Mouse (Mus musculus) liver, adult 2 months (tissue): ENCODE measurements around the gene Olfr898. TPM values are rescaled to one million over a fixed set of nuclear protein-coding genes. Genes with fewer than 3 reads are reported as not detected.

Source experiments
- DNase-seq: peaks from one replicate; pipeline ENCODE4 v3.0.0-alpha.2; 2011; ENCODE audit warnings: low read depth, low spot score; ENCODE audit errors: extremely low read depth
- H3K27ac ChIP-seq: fragments of 200-500 bp; replicated peaks from 2 replicates; pipeline ENCODE4 v1.5.1; 2012; ENCODE audit warnings: low read depth, mild to moderate bottlenecking, control low read depth, inconsistent platforms, low read length; ENCODE audit not compliant: insufficient read depth
- H3K27me3 ChIP-seq: fragments of 200-500 bp; 2 replicates; pipeline ENCODE4 v1.6.1; 2012; ENCODE audit warnings: mild to moderate bottlenecking, moderate library complexity, low read length, inconsistent platforms; ENCODE audit not compliant: control insufficient read depth, insufficient read depth
- H3K36me3 ChIP-seq: fragments of 200-500 bp; 2 replicates; pipeline ENCODE4 v1.6.1; 2012; ENCODE audit warnings: low read length, inconsistent platforms; ENCODE audit not compliant: control insufficient read depth, insufficient read depth
- H3K4me1 ChIP-seq: fragments of 200-500 bp; 2 replicates; pipeline ENCODE4 v1.6.1; 2011; ENCODE audit warnings: low read length; ENCODE audit not compliant: control insufficient read depth, insufficient read depth
- H3K4me3 ChIP-seq: fragments of 200-500 bp; 2 replicates; pipeline ENCODE4 v1.5.1; 2011; ENCODE audit warnings: low read depth, mild to moderate bottlenecking, control low read depth, low read length, moderate library complexity; ENCODE audit not compliant: insufficient read depth
- H3K79me2 ChIP-seq: fragments of 200-500 bp; 2 replicates; pipeline ENCODE4 v1.6.1; 2012; ENCODE audit warnings: inconsistent platforms, mild to moderate bottlenecking, low read length, moderate library complexity; ENCODE audit not compliant: control insufficient read depth, insufficient read depth
- H3K9ac ChIP-seq: fragments of 200-500 bp; 2 replicates; pipeline ENCODE4 v1.6.1; 2012; ENCODE audit warnings: low read depth, mild to moderate bottlenecking, control low read depth, inconsistent platforms, low read length
- CTCF ChIP-seq: fragments of 200-500 bp; IDR thresholded peaks from 2 replicates; pipeline ENCODE4 v1.5.1; 2011; ENCODE audit warnings: low read depth, low read length, control low read depth
- POLR2A ChIP-seq: fragments of 200-500 bp; IDR thresholded peaks from 2 replicates; pipeline ENCODE4 v1.6.1; 2011; ENCODE audit warnings: low read length, control low read depth; ENCODE audit not compliant: insufficient read depth; ENCODE audit errors: extremely low read depth
- WGBS: fragments of 180-500 bp; shearing (Covaris S2); methylation state at CpG from one replicate; pipeline ENCODE4 v1.1.7; 2018; 5-methylcytosine and 5-hydroxymethylcytosine counted together
- polyA plus RNA-seq: library from polyadenylated mRNA; depleted of rRNA; stranded (reverse); fragments of >200 nt; gene quantifications from 2 replicates; pipeline ENCODE4 v1.2.3, GENCODE M21; 2012; rRNA removed
- total RNA-seq: library from RNA; depleted of rRNA; stranded (reverse); fragments of >200 nt; gene quantifications from 2 replicates; pipeline ENCODE4 v1.2.3, GENCODE M21; 2014; rRNA removed

Gene Olfr898
- total RNA-seq (not detected in 2 replicates), polyA plus RNA-seq (not detected in 2 replicates)

DNA sequence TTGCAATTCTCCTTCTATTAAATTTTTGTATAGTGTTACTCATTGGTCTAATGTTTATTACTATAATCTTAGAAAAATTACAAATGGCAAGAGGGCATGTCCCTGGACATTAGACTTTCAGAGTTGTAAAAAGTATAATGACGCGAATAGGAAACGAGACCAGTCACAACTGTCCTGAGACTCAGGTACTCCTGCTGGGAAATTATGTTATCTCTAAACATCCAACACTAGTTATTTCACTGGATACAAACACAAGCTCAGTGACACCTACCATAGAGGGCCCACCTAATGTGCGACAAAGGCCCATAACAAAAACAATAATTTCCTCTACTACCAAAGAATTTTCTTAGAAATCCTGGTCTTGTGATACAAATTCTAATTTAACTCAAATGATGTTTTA lies at the start of gene Olfr898:
Gene Olfr898, plus strand, starts transcription at position 301 of the 400 bp plus-strand sequence.
- TF ChIP-seq CTCF: no peak
- H3K36me3 ChIP-seq: no peaks in the 10 kb centered on the region
- no peak for DNase-seq
- H3K79me2 ChIP-seq: no peaks in the 10 kb centered on the region
- no peaks in the 10 kb centered on the region for H3K27me3 ChIP-seq
- H3K4me3 ChIP-seq: no peak within 1 kb of the TSS
- 93% methylated on average over 4 of the region's 4 CpGs for WGBS
- no peaks in the 10 kb centered on the region for H3K4me1 ChIP-seq
- no peak within 1 kb of the TSS for H3K9ac ChIP-seq
- H3K27ac ChIP-seq: no peak within 1 kb of the TSS

GRCm38 (mm10) chr9:38328760-38329159 lies 19.5 kb upstream of the Olfr898 start, which contains the start of gene Olfr25:
Gene Olfr25, plus strand, starts transcription at chr9:38329060.
- no peaks in the 10 kb centered on the region for H3K27me3 ChIP-seq
- H3K9ac ChIP-seq: no peak within 1 kb of the TSS
- DNase-seq: no peak
- H3K27ac ChIP-seq: no peak within 1 kb of the TSS
- 66% methylated on average over 3 of the region's 3 CpGs for WGBS
- H3K4me1 ChIP-seq: no peaks in the 10 kb centered on the region
- no peak within 1 kb of the TSS for H3K4me3 ChIP-seq
- no peak for TF ChIP-seq POLR2A
- TF ChIP-seq CTCF: no peak
- no peaks in the 10 kb centered on the region for H3K79me2 ChIP-seq
- H3K36me3 ChIP-seq: no peaks in the 10 kb centered on the region

GRCm38 (mm10) chr9:38366596-38366995 lies 18.4 kb downstream of the Olfr898 start, which contains the start of gene Olfr250:
Gene Olfr250, plus strand, starts transcription at chr9:38366896.
- TF ChIP-seq POLR2A (no peak), CTCF (no peak)
- H3K36me3 ChIP-seq: no peaks in the 10 kb centered on the region
- no peak within 1 kb of the TSS for H3K9ac ChIP-seq
- H3K27me3 ChIP-seq: no peaks in the 10 kb centered on the region
- no peak within 1 kb of the TSS for H3K4me3 ChIP-seq
- H3K79me2 ChIP-seq: no peaks in the 10 kb centered on the region
- no peak for DNase-seq
- 80% methylated on average over 2 of the region's 2 CpGs for WGBS
- no peaks in the 10 kb centered on the region for H3K4me1 ChIP-seq
- no peak within 1 kb of the TSS for H3K27ac ChIP-seq

GRCm38 (mm10) chr9:38376786-38377185 lies 28.6 kb downstream of the Olfr898 start, which contains the start of gene Olfr251:
Gene Olfr251, plus strand, starts transcription at chr9:38377086.
- no peaks in the 10 kb centered on the region for H3K27me3 ChIP-seq
- no peaks in the 10 kb centered on the region for H3K79me2 ChIP-seq
- no peak within 1 kb of the TSS for H3K27ac ChIP-seq
- no peak for DNase-seq
- H3K36me3 ChIP-seq: no peaks in the 10 kb centered on the region
- TF ChIP-seq POLR2A (no peak), CTCF (no peak)
- no peak within 1 kb of the TSS for H3K4me3 ChIP-seq
- 44% methylated on average over 2 of the region's 2 CpGs for WGBS
- no peaks in the 10 kb centered on the region for H3K4me1 ChIP-seq
- H3K9ac ChIP-seq: no peak within 1 kb of the TSS

DNA sequence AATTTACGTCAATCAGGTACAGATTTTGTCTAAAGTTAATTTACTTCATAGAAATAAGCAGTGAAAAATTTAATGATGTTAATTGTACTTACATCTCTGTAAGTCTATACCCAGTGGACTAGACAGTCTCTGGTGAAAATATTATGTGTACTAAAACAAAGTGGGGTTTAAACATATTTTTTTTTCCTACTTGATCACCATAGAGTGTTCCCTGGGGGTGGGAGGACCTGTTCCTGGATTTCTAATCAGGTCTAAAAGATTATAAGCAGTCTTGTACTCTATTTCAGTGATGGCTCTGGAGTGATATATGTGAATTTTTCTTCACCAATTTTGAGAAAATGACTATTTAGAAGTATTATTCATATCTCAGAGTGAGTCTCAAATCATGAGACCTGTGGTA lies 53.2 kb downstream of the Olfr898 start, which contains the start of gene Olfr147:
Gene Olfr147, plus strand, starts transcription at position 301 of the 400 bp plus-strand sequence.
- Histone ChIP-seq H3K27ac (no peak within 1 kb of the TSS), H3K79me2 (no peaks in the 10 kb centered on the region), H3K4me1 (no peaks in the 10 kb centered on the region), H3K4me3 (no peak within 1 kb of the TSS), H3K36me3 (no peaks in the 10 kb centered on the region), H3K9ac (no peak within 1 kb of the TSS), H3K27me3 (no peaks in the 10 kb centered on the region)
- WGBS: 73% methylated on average over 1 of the region's 1 CpGs
- no peak for TF ChIP-seq POLR2A
- TF ChIP-seq CTCF: no peak
- no peak for DNase-seq

Other genes starting within 250 kb of the Olfr898 start
- gene Olfr888, start 240.3 kb upstream of the Olfr898 start, total RNA-seq: not detected in 2 replicates
- not detected in 2 replicates for gene Olfr888, start 240.3 kb upstream of the Olfr898 start, polyA plus RNA-seq
- gene Olfr889, start 233.2 kb upstream of the Olfr898 start, total RNA-seq: not detected in 2 replicates
- gene Olfr889, start 233.2 kb upstream of the Olfr898 start, polyA plus RNA-seq: not detected in 2 replicates
- gene Olfr890, start 205.9 kb upstream of the Olfr898 start, total RNA-seq: not detected in 2 replicates
- gene Olfr890, start 205.9 kb upstream of the Olfr898 start, polyA plus RNA-seq: not detected in 2 replicates
- not detected in 2 replicates for gene Olfr891, start 167.6 kb upstream of the Olfr898 start, total RNA-seq
- not detected in 2 replicates for gene Olfr891, start 167.6 kb upstream of the Olfr898 start, polyA plus RNA-seq
- gene Olfr893, start 140.0 kb upstream of the Olfr898 start, total RNA-seq: not detected in 2 replicates
- not detected in 2 replicates for gene Olfr893, start 140.0 kb upstream of the Olfr898 start, polyA plus RNA-seq
- not detected in 2 replicates for gene Olfr894, start 130.4 kb upstream of the Olfr898 start, total RNA-seq
- not detected in 2 replicates for gene Olfr894, start 130.4 kb upstream of the Olfr898 start, polyA plus RNA-seq
- not detected in 2 replicates for gene Olfr143, start 95.6 kb upstream of the Olfr898 start, total RNA-seq
- not detected in 2 replicates for gene Olfr143, start 95.6 kb upstream of the Olfr898 start, polyA plus RNA-seq
- gene Olfr895, start 80.6 kb upstream of the Olfr898 start, total RNA-seq: not detected in 2 replicates
- gene Olfr895, start 80.6 kb upstream of the Olfr898 start, polyA plus RNA-seq: not detected in 2 replicates
- gene Olfr896-ps1, start 57.3 kb upstream of the Olfr898 start, total RNA-seq: not detected in 2 replicates
- gene Olfr896-ps1, start 57.3 kb upstream of the Olfr898 start, polyA plus RNA-seq: not detected in 2 replicates
- gene Olfr25, start 19.4 kb upstream of the Olfr898 start, total RNA-seq: not detected in 2 replicates
- gene Olfr25, start 19.4 kb upstream of the Olfr898 start, polyA plus RNA-seq: not detected in 2 replicates
- gene Olfr250, start 18.5 kb downstream of the Olfr898 start, total RNA-seq: not detected in 2 replicates
- gene Olfr250, start 18.5 kb downstream of the Olfr898 start, polyA plus RNA-seq: not detected in 2 replicates
- not detected in 2 replicates for gene Olfr251, start 28.7 kb downstream of the Olfr898 start, total RNA-seq
- not detected in 2 replicates for gene Olfr251, start 28.7 kb downstream of the Olfr898 start, polyA plus RNA-seq
- not detected in 2 replicates for gene Olfr147, start 53.3 kb downstream of the Olfr898 start, total RNA-seq
- gene Olfr147, start 53.3 kb downstream of the Olfr898 start, polyA plus RNA-seq: not detected in 2 replicates
- gene Olfr901, start 81.0 kb downstream of the Olfr898 start, total RNA-seq: not detected in 2 replicates
- gene Olfr901, start 81.0 kb downstream of the Olfr898 start, polyA plus RNA-seq: not detected in 2 replicates
- not detected in 2 replicates for gene Olfr902, start 99.2 kb downstream of the Olfr898 start, total RNA-seq
- not detected in 2 replicates for gene Olfr902, start 99.2 kb downstream of the Olfr898 start, polyA plus RNA-seq
- gene Olfr904, start 114.7 kb downstream of the Olfr898 start, total RNA-seq: not detected in 2 replicates
- not detected in 2 replicates for gene Olfr904, start 114.7 kb downstream of the Olfr898 start, polyA plus RNA-seq
- gene Olfr905, start 122.7 kb downstream of the Olfr898 start, total RNA-seq: not detected in 2 replicates
- not detected in 2 replicates for gene Olfr905, start 122.7 kb downstream of the Olfr898 start, polyA plus RNA-seq
- not detected in 2 replicates for gene Olfr906, start 138.7 kb downstream of the Olfr898 start, total RNA-seq
- gene Olfr906, start 138.7 kb downstream of the Olfr898 start, polyA plus RNA-seq: not detected in 2 replicates
- not detected in 2 replicates for gene Olfr907, start 147.4 kb downstream of the Olfr898 start, total RNA-seq
- gene Olfr907, start 147.4 kb downstream of the Olfr898 start, polyA plus RNA-seq: not detected in 2 replicates
- not detected in 2 replicates for gene Olfr911-ps1, start 173.2 kb downstream of the Olfr898 start, total RNA-seq
- gene Olfr911-ps1, start 173.2 kb downstream of the Olfr898 start, polyA plus RNA-seq: not detected in 2 replicates
- gene Olfr910, start 189.4 kb downstream of the Olfr898 start, total RNA-seq: not detected in 2 replicates
- not detected in 2 replicates for gene Olfr910, start 189.4 kb downstream of the Olfr898 start, polyA plus RNA-seq
- not detected in 2 replicates for gene Olfr912, start 231.8 kb downstream of the Olfr898 start, total RNA-seq
- not detected in 2 replicates for gene Olfr912, start 231.8 kb downstream of the Olfr898 start, polyA plus RNA-seq
- not detected in 2 replicates for gene Olfr913, start 244.3 kb downstream of the Olfr898 start, total RNA-seq
- not detected in 2 replicates for gene Olfr913, start 244.3 kb downstream of the Olfr898 start, polyA plus RNA-seq